Mouse (Mus musculus): ENCODE data around the gene Fcna. TPM values are rescaled to one million over a fixed set of nuclear protein-coding genes. Genes with fewer than 3 reads are reported as not detected.

Fcna gene
- 55.5 and 82.4 TPM in 2 replicates for polyA plus RNA-seq (2015; fragmentation: Nextera tagmentation; extraction: Ambion mirVana)

DNA sequence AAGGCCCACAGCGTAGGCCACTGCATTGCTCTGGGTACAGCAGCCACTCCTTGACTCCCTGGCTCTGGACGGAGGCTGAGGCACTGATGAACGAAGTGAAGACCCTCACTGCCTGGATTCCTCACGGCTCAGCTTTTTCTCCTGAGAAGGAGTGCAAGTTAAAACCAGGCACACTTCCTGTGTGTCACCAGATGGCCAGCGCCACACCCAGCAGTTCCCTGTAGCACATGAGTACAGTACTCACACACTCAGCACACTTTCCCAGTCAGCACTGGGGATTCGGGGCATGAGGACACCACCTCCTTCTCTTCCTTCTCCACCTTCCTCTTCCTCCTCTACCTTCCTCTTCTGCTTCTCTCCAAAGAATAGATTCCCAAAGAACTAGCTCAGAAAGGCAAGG lies at the start of gene Fcna:
Gene Fcna (minus strand): TSS at position 220 of the 400 bp plus-strand sequence.

GRCm38 (mm10) chr2:25676486-25676885 lies 48.7 kb upstream of the Fcna start, which contains the start of gene Lcn6:
Gene Lcn6 (plus strand): TSS chr2:25676786.

DNA sequence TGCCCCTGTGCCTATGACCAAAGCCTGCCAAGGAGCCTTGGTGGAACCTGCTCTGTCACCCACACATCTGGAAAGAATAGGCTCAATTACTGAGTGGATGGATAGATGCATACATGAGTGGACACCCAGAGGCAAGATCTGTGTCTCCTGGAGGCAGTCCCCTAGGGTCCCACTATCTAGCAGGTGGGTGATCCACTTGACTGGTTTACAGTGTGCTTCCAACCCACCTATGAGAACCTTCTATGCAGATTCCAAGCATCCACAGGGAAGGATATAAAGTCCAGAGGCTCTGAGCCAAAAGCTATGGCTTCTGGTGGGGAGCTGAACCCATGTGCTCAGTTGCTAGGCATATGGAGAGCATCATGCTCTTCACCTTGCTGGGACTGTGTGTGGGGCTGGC lies 29.8 kb upstream of the Fcna start, which contains the start of gene Lcn5:
Gene Lcn5 (plus strand): TSS at position 301 of the 400 bp plus-strand sequence.

DNA sequence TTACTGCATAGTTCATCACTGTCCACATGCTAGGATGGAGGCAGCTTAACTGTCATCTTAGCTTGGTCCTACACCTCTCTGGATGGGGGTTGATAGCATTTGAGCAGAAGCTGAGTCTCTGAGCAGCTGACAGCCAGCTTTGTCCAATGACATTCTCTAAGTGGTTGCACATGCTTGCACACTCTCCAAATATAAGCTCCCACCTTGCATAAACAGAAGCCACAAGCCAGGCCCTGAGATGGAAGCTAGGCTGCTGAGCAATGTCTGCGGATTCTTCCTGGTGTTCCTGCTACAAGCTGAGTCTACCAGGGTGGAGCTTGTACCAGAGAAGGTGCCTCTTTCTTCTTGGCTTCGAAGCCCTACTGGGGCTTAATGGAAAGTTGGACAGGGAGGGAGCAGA lies 25.1 kb upstream of the Fcna start, which contains the start of gene Lcn8:
Gene Lcn8 (plus strand): TSS at position 219 of the 400 bp plus-strand sequence.

DNA sequence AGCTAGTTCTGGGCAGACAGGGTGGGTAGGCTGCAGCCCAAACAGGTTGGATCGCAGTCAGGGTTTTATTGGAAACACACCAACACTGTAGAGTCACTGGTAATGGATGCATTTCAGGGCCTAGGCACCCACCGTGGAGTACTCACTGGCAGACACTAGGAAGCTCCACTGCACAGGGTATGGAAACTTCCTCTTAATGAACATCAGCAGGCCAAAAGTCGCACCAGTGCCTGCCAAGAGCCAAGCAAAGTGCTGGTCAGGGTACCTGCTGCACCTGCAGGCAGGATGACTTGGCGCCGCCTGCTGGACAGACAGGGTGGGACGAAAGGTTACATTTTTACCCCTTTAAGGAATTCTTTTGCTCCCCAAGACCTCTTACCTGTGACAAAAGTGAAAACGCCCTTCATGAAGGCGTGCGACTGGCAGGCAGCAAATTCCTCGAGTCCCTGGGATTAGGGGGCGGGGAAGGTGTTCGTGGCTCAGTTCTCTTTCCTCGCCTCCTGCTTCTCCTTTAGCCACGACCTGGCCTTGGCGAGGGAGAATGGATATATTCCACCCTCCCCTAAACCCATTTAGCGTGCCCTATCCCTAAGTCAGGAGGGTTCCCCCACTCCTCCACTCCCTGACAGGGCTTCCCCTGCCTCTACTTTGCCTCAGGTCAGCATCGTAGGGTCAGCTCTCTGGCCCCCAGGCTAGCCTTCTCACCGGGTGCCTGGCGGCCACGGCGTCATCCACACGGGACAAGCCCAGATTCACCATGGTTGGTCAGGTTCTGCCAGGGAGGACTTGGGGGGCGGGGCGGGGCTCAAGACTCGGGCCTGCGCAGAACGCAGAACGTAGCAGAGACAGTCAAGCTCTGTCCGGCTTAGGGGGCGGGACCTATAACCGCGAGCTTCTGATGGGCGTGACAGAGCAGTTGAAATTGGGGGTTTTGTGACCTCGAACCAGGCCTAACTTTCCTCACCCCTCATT lies 6.3 kb downstream of the Fcna start, which contains the start of gene Tmem141:
Gene Tmem141 (minus strand): TSS at position 777 of the 972 bp plus-strand sequence.

GRCm38 (mm10) chr2:25617578-25617977 lies 10.3 kb downstream of the Fcna start, which contains the start of gene Ccdc183:
Gene Ccdc183 (minus strand): TSS chr2:25617678.

DNA sequence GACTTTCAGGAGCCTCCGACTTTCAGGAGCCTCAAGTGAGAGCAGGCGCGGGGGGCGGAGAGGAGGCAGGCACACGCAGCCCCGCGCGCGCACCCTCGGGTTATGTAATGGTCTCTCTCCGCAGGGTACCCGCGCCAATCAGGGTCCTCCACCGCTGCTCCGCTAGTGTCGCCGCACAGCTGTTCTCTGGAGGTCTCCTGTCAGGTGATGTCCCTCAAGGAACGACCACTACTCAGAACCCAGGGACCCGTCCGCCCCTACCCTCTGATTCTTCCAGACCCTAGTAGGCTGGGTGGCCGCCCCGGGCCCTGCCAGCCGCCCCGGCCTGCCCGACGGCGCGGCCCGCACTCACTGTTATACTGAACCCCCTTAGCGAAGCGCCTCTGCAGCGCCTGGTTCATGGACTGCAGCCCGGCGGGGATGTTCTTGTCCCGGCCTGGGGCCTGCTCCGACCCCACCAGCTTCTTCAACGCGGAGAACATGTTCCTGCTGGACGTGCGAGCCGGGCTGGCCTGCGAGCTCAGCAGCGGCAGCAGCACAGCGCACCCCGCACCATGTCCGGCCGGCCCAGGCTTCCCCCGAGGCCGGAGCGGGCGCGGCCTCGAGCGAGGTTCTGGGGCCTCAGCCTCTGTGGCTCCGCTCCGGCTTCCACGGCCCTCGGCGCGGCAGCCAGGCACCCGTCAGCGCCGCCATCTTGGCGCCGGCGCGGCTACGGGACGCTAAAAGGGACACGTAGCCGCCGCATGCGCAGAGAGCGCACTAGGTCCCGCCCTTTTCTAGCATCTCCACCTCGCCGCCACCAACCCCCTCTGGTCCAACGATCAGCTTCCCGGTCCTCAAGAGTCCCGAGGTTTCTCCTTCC lies 19.8 kb downstream of the Fcna start, which contains the start of gene Rabl6:
Gene Rabl6 (minus strand): TSS at position 761 of the 862 bp plus-strand sequence.

GRCm38 (mm10) chr2:25581294-25581864 lies 46.5 kb downstream of the Fcna start, which contains the start of gene Ajm1:
Gene Ajm1 (minus strand): TSS chr2:25581757.

Other genes with a start within 250 kb of the Fcna start
- gene Entpd2, start 232.2 kb downstream of the Fcna start, polyA plus RNA-seq (2015; fragmentation: Nextera tagmentation; extraction: Ambion mirVana), result 13.6 and 20.3 TPM in 2 replicates
- gene Npdc1, start 228.7 kb downstream of the Fcna start, polyA plus RNA-seq (2015; fragmentation: Nextera tagmentation; extraction: Ambion mirVana), result 93.9 and 115 TPM in 2 replicates
- 0.14 and 0.22 TPM in 2 replicates for gene Fut7, start 204.8 kb downstream of the Fcna start, polyA plus RNA-seq (2015; fragmentation: Nextera tagmentation; extraction: Ambion mirVana)
- gene Abca2, start 199.3 kb downstream of the Fcna start, polyA plus RNA-seq (2015; fragmentation: Nextera tagmentation; extraction: Ambion mirVana), result 4.9 and 6.6 TPM in 2 replicates
- gene Clic3, start 171.2 kb downstream of the Fcna start, polyA plus RNA-seq (2015; fragmentation: Nextera tagmentation; extraction: Ambion mirVana), result 6.1 and 6.2 TPM in 2 replicates
- gene Paxx, start 166.9 kb downstream of the Fcna start, polyA plus RNA-seq (2015; fragmentation: Nextera tagmentation; extraction: Ambion mirVana), result 53.8 and 58.8 TPM in 2 replicates
- gene Ptgds, start 158.0 kb downstream of the Fcna start, polyA plus RNA-seq (2015; fragmentation: Nextera tagmentation; extraction: Ambion mirVana), result 8.3 and 9.6 TPM in 2 replicates
- gene Lcn12, start 134.1 kb downstream of the Fcna start, polyA plus RNA-seq (2015; fragmentation: Nextera tagmentation; extraction: Ambion mirVana), result not detected in 2 replicates
- gene Fbxw5, start 127.3 kb downstream of the Fcna start, polyA plus RNA-seq (2015; fragmentation: Nextera tagmentation; extraction: Ambion mirVana), result 52.9 and 75.8 TPM in 2 replicates
- 6.4 and 7.1 TPM in 2 replicates for gene C8g, start 126.3 kb downstream of the Fcna start, polyA plus RNA-seq (2015; fragmentation: Nextera tagmentation; extraction: Ambion mirVana)
- 15.4 and 20.6 TPM in 2 replicates for gene Traf2, start 81.1 kb downstream of the Fcna start, polyA plus RNA-seq (2015; fragmentation: Nextera tagmentation; extraction: Ambion mirVana)
- gene Edf1, start 70.2 kb downstream of the Fcna start, polyA plus RNA-seq (2015; fragmentation: Nextera tagmentation; extraction: Ambion mirVana), result 273 and 345 TPM in 2 replicates
- gene Mamdc4, start 53.2 kb downstream of the Fcna start, polyA plus RNA-seq (2015; fragmentation: Nextera tagmentation; extraction: Ambion mirVana), result 1.3 and 2.6 TPM in 2 replicates
- 140 and 158 TPM in 2 replicates for gene Phpt1, start 52.8 kb downstream of the Fcna start, polyA plus RNA-seq (2015; fragmentation: Nextera tagmentation; extraction: Ambion mirVana)
- 1.3 and 2.1 TPM in 2 replicates for gene Ajm1, start 46.3 kb downstream of the Fcna start, polyA plus RNA-seq (2015; fragmentation: Nextera tagmentation; extraction: Ambion mirVana)
- 42.6 and 68.2 TPM in 2 replicates for gene Rabl6, start 19.5 kb downstream of the Fcna start, polyA plus RNA-seq (2015; fragmentation: Nextera tagmentation; extraction: Ambion mirVana)
- 0.50 and 0.87 TPM in 2 replicates for gene Ccdc183, start 10.4 kb downstream of the Fcna start, polyA plus RNA-seq (2015; fragmentation: Nextera tagmentation; extraction: Ambion mirVana)
- gene Tmem141, start 6.0 kb downstream of the Fcna start, polyA plus RNA-seq (2015; fragmentation: Nextera tagmentation; extraction: Ambion mirVana), result 124 and 149 TPM in 2 replicates
- not detected in 2 replicates for gene Lcn8, start 25.1 kb upstream of the Fcna start, polyA plus RNA-seq (2015; fragmentation: Nextera tagmentation; extraction: Ambion mirVana)
- 0.21 and 0.44 TPM in 2 replicates for gene Lcn5, start 29.9 kb upstream of the Fcna start, polyA plus RNA-seq (2015; fragmentation: Nextera tagmentation; extraction: Ambion mirVana)
- 0.48 TPM in 1 of 2 replicates, not detected in the other for gene Lcn6, start 48.8 kb upstream of the Fcna start, polyA plus RNA-seq (2015; fragmentation: Nextera tagmentation; extraction: Ambion mirVana)
- gene Lcn10, start 54.7 kb upstream of the Fcna start, polyA plus RNA-seq (2015; fragmentation: Nextera tagmentation; extraction: Ambion mirVana), result not detected in 2 replicates
- 3.7 and 14.1 TPM in 2 replicates for gene Obp2a, start 72.0 kb upstream of the Fcna start, polyA plus RNA-seq (2015; fragmentation: Nextera tagmentation; extraction: Ambion mirVana)
- gene Bmyc, start 78.7 kb upstream of the Fcna start, polyA plus RNA-seq (2015; fragmentation: Nextera tagmentation; extraction: Ambion mirVana), result 110 and 186 TPM in 2 replicates
- gene Obp2b, start 109.0 kb upstream of the Fcna start, polyA plus RNA-seq (2015; fragmentation: Nextera tagmentation; extraction: Ambion mirVana), result not detected in 2 replicates
- not detected in 2 replicates for gene Lcn3, start 137.5 kb upstream of the Fcna start, polyA plus RNA-seq (2015; fragmentation: Nextera tagmentation; extraction: Ambion mirVana)
- not detected in 2 replicates for gene Lcn11, start 149.0 kb upstream of the Fcna start, polyA plus RNA-seq (2015; fragmentation: Nextera tagmentation; extraction: Ambion mirVana)
- gene Gm13539, start 154.2 kb upstream of the Fcna start, polyA plus RNA-seq (2015; fragmentation: Nextera tagmentation; extraction: Ambion mirVana), result not detected in 2 replicates
- not detected in 2 replicates for gene Glt6d1, start 187.8 kb upstream of the Fcna start, polyA plus RNA-seq (2015; fragmentation: Nextera tagmentation; extraction: Ambion mirVana)
- gene Lcn9, start 195.1 kb upstream of the Fcna start, polyA plus RNA-seq (2015; fragmentation: Nextera tagmentation; extraction: Ambion mirVana), result not detected in 2 replicates
- gene Sohlh1, start 219.2 kb upstream of the Fcna start, polyA plus RNA-seq (2015; fragmentation: Nextera tagmentation; extraction: Ambion mirVana), result 0.09 TPM in 1 of 2 replicates, not detected in the other
- gene Kcnt1, start 235.7 kb upstream of the Fcna start, polyA plus RNA-seq (2015; fragmentation: Nextera tagmentation; extraction: Ambion mirVana), result 3.0 and 3.6 TPM in 2 replicates